Mouse (Mus musculus): ENCODE data around the gene Zbtb42. TPM values are rescaled to one million over a fixed set of nuclear protein-coding genes. Genes with fewer than 3 reads are reported as not detected.

Gene Zbtb42
- polyA plus RNA-seq, 1 experiment = 0.72 TPM

DNA sequence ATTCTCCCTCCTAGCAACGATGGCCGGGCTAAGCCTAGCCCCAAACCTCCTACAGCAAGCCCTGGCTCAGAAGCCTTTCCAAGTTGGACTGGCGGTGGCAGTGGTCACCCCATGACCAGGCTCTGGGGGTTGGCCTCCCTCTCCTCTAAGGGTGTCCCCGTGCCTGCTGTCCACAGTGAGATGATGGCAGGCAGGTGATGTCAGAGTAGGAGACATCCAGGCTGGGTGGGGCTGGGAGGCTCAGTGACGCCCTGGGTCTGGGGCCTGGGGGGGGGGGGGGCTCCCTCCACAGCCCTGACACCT, 44.4 kb downstream of the Zbtb42 start:
- TF ChIP-seq GATA1 (IDR thresholded peaks at IDR 0.05; ENCODE audit: borderline replicate concordance, low read length) (no peak), FLI1 (IDR thresholded peaks at IDR 0.05; ENCODE audit: low read length) (no peak)
- H3K4me3 ChIP-seq (replicated peaks) = peak overlapping the region; percentile 92
- H3K9me3 ChIP-seq = no peaks in the 10 kb centered on the region
- H3K27me3 ChIP-seq (replicated peaks) = peaks cover 95% of the 10 kb centered on the region
- H3K36me3 ChIP-seq (replicated peaks; ENCODE audit: low read length) = no peaks in the 10 kb centered on the region
- peaks cover 28% of the 10 kb centered on the region for H3K4me1 ChIP-seq

DNA sequence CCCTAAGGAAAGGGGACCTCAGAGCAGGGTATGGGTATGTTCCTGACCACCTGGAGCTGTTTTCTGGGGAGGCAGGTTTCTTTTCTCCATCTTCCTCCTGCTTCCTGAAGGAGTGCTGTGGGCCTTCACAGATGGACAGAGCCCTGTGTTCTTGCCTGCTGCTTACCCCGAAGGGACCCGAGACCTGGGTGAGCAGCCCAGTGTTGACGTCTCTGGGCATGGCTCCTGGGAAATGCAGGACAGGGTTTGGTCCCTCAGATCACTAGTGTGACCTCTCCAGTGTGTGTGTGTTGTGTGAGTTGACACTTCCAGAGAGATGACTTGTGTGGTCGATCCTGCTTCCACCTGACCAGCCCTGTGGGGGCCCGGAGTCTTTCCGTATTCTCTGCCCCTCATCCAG, 44.8 kb downstream of the Zbtb42 start:
- peaks cover 98% of the 10 kb centered on the region for H3K27me3 ChIP-seq (replicated peaks)
- peaks cover 28% of the 10 kb centered on the region for H3K4me1 ChIP-seq
- peak overlapping the region; percentile 92 for H3K4me3 ChIP-seq (replicated peaks)
- no peaks in the 10 kb centered on the region for H3K9me3 ChIP-seq
- no peaks in the 10 kb centered on the region for H3K36me3 ChIP-seq (replicated peaks; ENCODE audit: low read length)
- no peak for TF ChIP-seq GATA1 (IDR thresholded peaks at IDR 0.05; ENCODE audit: borderline replicate concordance, low read length)
- no peak for TF ChIP-seq FLI1 (IDR thresholded peaks at IDR 0.05; ENCODE audit: low read length)

DNA sequence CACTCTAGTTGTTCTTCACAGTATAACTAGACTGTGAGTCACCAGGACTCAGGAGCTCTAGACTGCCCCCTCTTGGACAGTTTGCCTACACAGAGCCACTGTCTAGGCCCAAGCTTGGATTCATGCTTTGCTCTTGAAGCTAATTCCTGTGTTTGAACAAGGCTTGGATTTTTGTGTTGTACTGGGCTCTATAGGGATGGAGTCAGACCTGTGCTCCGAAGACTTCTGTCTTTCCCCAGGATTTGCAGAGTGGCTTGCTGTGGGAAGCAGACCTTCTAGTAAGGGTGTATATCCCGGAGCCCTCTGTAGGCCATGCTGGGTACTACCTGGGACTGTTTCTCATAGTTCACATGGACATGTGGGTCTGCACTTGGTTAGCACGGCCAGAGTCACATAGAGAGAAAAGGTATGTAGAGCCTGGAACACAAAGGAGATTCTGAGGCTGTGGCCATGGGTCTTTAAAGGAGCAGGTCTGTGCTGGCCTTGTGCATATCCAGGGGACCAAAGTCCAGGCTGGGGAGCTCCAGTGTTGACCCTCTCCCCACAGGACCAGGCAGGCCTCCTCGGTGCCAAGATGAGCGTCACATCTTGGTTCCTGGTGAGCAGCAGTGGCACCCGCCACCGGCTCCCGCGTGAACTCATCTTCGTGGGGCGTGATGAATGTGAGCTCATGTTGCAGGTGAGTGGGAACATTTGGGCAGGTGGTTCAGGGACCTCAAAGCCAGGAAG, 45.6 kb downstream of the Zbtb42 start:
- H3K4me1 ChIP-seq = peaks cover 28% of the 10 kb centered on the region
- H3K4me3 ChIP-seq (replicated peaks) = no peak overlapping the region
- no peaks in the 10 kb centered on the region for H3K9me3 ChIP-seq
- TF ChIP-seq GATA1 (IDR thresholded peaks at IDR 0.05; ENCODE audit: borderline replicate concordance, low read length) (no peak), FLI1 (IDR thresholded peaks at IDR 0.05; ENCODE audit: low read length) (no peak)
- no peaks in the 10 kb centered on the region for H3K36me3 ChIP-seq (replicated peaks; ENCODE audit: low read length)
- H3K27me3 ChIP-seq (replicated peaks) = peaks cover 98% of the 10 kb centered on the region

DNA sequence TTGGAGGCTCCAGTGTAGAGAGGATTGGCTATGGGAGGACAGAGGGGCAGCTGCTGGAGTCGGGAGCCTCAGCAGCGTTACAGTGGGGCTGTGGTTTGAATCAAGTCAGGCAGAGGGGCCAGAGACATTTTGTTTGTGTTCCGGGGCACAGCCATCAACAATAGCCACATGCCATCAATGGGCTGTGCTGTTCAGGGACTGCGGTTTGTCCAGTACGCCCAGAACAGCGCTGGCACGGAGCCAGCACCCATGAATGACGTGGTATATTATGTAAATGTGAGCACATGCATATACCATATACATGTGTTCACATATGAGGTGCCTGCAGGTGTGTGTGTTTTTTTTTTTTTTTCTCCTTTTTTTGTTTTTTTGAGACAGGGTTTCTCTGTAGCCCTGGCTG, 49.2 kb downstream of the Zbtb42 start:
- TF ChIP-seq FLI1 (IDR thresholded peaks at IDR 0.05; ENCODE audit: low read length) = no peak
- H3K4me3 ChIP-seq (replicated peaks) = no peak overlapping the region
- H3K27me3 ChIP-seq (replicated peaks) = peaks cover 97% of the 10 kb centered on the region
- H3K9me3 ChIP-seq = no peaks in the 10 kb centered on the region
- peaks cover 9% of the 10 kb centered on the region for H3K36me3 ChIP-seq (replicated peaks; ENCODE audit: low read length)
- peaks cover 11% of the 10 kb centered on the region for H3K4me1 ChIP-seq

DNA sequence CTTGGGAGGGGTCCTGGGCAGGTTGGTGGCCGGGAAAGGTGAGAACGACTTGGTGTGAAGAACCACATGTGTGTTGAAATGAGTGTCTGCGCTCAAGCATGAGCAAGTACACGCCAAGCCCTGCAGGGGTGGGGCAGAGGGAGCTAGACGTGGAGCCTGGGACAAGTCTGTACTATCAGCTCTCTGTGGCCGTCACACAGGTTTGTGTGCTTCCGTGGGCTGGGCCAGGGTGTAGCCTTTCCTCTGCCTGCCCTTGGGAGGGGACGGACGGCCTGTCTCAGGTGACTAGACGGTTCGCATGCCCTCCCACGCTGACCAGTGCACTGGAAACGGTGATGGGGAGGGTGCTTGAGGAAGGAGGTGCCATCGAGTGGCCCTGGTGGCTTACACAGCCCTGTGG, 52.2 kb downstream of the Zbtb42 start:
- no peaks in the 10 kb centered on the region for H3K9me3 ChIP-seq
- H3K4me1 ChIP-seq = no peaks in the 10 kb centered on the region
- no peak for TF ChIP-seq GATA1 (IDR thresholded peaks at IDR 0.05; ENCODE audit: borderline replicate concordance, low read length)
- TF ChIP-seq FLI1 (IDR thresholded peaks at IDR 0.05; ENCODE audit: low read length) = no peak
- H3K4me3 ChIP-seq (replicated peaks) = peak overlapping the region; percentile 44
- H3K27me3 ChIP-seq (replicated peaks) = peaks cover 93% of the 10 kb centered on the region
- H3K36me3 ChIP-seq (replicated peaks; ENCODE audit: low read length) = peaks cover 16% of the 10 kb centered on the region

Other genes with a start within 250 kb of the Zbtb42 start
- gene A530016L24Rik, start 189.4 kb upstream of the Zbtb42 start, polyA plus RNA-seq (2012; ENCODE audit: insufficient read depth, low replicate concordance) = 0.15 TPM in 1 of 2 replicates, not detected in the other
- not detected in 2 replicates for gene Tmem179, start 162.1 kb upstream of the Zbtb42 start, polyA plus RNA-seq (2012; ENCODE audit: insufficient read depth, low replicate concordance)
- gene Inf2, start 90.0 kb upstream of the Zbtb42 start, polyA plus RNA-seq (2012; ENCODE audit: insufficient read depth, low replicate concordance) = 569 and 1,129 TPM in 2 replicates
- 10.1 and 38.2 TPM in 2 replicates for gene Adssl1, start 58.8 kb upstream of the Zbtb42 start, polyA plus RNA-seq (2012; ENCODE audit: insufficient read depth, low replicate concordance)
- 33.7 and 63.6 TPM in 2 replicates for gene Siva1, start 34.1 kb upstream of the Zbtb42 start, polyA plus RNA-seq (2012; ENCODE audit: insufficient read depth, low replicate concordance)
- gene Akt1, start 3.9 kb upstream of the Zbtb42 start, polyA plus RNA-seq (2012; ENCODE audit: insufficient read depth, low replicate concordance) = 237 and 415 TPM in 2 replicates
- 2.2 and 5.6 TPM in 2 replicates for gene Cep170b, start 41.6 kb downstream of the Zbtb42 start, polyA plus RNA-seq (2012; ENCODE audit: insufficient read depth, low replicate concordance)
- gene Pld4, start 81.8 kb downstream of the Zbtb42 start, polyA plus RNA-seq (2012; ENCODE audit: insufficient read depth, low replicate concordance) = 11.4 and 36.3 TPM in 2 replicates
- gene Ahnak2, start 123.8 kb downstream of the Zbtb42 start, polyA plus RNA-seq (2012; ENCODE audit: insufficient read depth, low replicate concordance) = 3.3 TPM in 1 of 2 replicates, not detected in the other
- gene Clba1, start 130.1 kb downstream of the Zbtb42 start, polyA plus RNA-seq (2012; ENCODE audit: insufficient read depth, low replicate concordance) = 8.2 and 25.4 TPM in 2 replicates
- gene Cdca4, start 150.6 kb downstream of the Zbtb42 start, polyA plus RNA-seq (2012; ENCODE audit: insufficient read depth, low replicate concordance) = 3.2 and 11.7 TPM in 2 replicates
- 1.2 TPM in 1 of 2 replicates, not detected in the other for gene Gpr132, start 189.4 kb downstream of the Zbtb42 start, polyA plus RNA-seq (2012; ENCODE audit: insufficient read depth, low replicate concordance)

All from megakaryocyte, embryonic 14.5 days (primary cell).